Mouse (Mus musculus) hindbrain, postnatal 0 days (tissue): ENCODE results near the gene Inppl1. TPM values are rescaled to one million over a fixed set of nuclear protein-coding genes. Genes with fewer than 3 reads are reported as not detected.

Experiments
- ATAC-seq: fragments of 200-750 bp; cut with Nextera tagmentation; 2 replicates; pipeline ENCODE4 v1.8.0; 2017; ENCODE audit warnings: mild to moderate bottlenecking, moderate TSS enrichment, moderate library complexity
- DNase-seq: peaks from one replicate; pipeline ENCODE4 v3.0.0-alpha.2; 2015; ENCODE audit warnings: low spot score
- H3K27ac ChIP-seq: fragments of 300-500 bp; sonication (generic); 2 replicates; pipeline ENCODE4 v1.5.1; 2014; ENCODE audit warnings: mild to moderate bottlenecking
- H3K27me3 ChIP-seq: fragments of 300-500 bp; sonication (generic); 2 replicates; pipeline ENCODE4 v1.6.1; 2014; ENCODE audit warnings: low read length, mixed read lengths; ENCODE audit not compliant: insufficient read depth
- H3K36me3 ChIP-seq: fragments of 300-500 bp; sonication (generic); 2 replicates; pipeline ENCODE4 v1.6.1; 2014; ENCODE audit warnings: low read length, mixed read lengths; ENCODE audit not compliant: insufficient read depth
- H3K4me1 ChIP-seq: fragments of 300-500 bp; sonication (generic); 2 replicates; pipeline ENCODE4 v1.6.1; 2014; ENCODE audit warnings: antibody characterized with exemption, low read length, mixed read lengths; ENCODE audit not compliant: insufficient read depth
- H3K4me2 ChIP-seq: fragments of 300-500 bp; sonication (generic); 2 replicates; pipeline ENCODE4 v1.6.1; 2014; ENCODE audit warnings: low read depth, mild to moderate bottlenecking, low read length, moderate library complexity, mixed read lengths
- H3K4me3 ChIP-seq: fragments of 300-500 bp; sonication (generic); 2 replicates; pipeline ENCODE4 v1.5.1; 2014; ENCODE audit warnings: low read length
- H3K9ac ChIP-seq: fragments of 300-500 bp; sonication (generic); replicated peaks from 2 replicates; pipeline ENCODE4 v1.6.1; 2014; ENCODE audit warnings: mild to moderate bottlenecking, low read length, moderate library complexity, mixed read lengths
- H3K9me3 ChIP-seq: fragments of 300-500 bp; sonication (generic); 2 replicates; pipeline ENCODE4 v1.6.1; 2016; ENCODE audit warnings: low read length, mixed read lengths
- CTCF ChIP-seq: IDR thresholded peaks from 2 replicates; pipeline ENCODE4 v1.5.1; 2016; ENCODE audit warnings: antibody characterized with exemption, control low read depth, low read depth
- WGBS: fragments of 180-500 bp; shearing (Covaris S2); extraction: QIAGEN DNeasy Blood & Tissue Kit; methylation state at CpG from one replicate; pipeline ENCODE4 v1.1.7; 2014; 5-methylcytosine and 5-hydroxymethylcytosine counted together
- polyA plus RNA-seq: library from polyadenylated mRNA; unstranded; fragments of >200 nt; fragmentation: Nextera tagmentation; extraction: Ambion mirVana; gene quantifications from 2 replicates; pipeline ENCODE4 v1.2.1, GENCODE M21; 2015
- total RNA-seq: library from RNA; depleted of rRNA; stranded (reverse); fragments of >200 nt; gene quantifications from 2 replicates; pipeline ENCODE4 v1.2.3, GENCODE M21; 2014; rRNA removed

The Inppl1 gene
- total RNA-seq (28.2 and 30.0 TPM in 2 replicates), polyA plus RNA-seq (10.3 and 14.3 TPM in 2 replicates)

DNA sequence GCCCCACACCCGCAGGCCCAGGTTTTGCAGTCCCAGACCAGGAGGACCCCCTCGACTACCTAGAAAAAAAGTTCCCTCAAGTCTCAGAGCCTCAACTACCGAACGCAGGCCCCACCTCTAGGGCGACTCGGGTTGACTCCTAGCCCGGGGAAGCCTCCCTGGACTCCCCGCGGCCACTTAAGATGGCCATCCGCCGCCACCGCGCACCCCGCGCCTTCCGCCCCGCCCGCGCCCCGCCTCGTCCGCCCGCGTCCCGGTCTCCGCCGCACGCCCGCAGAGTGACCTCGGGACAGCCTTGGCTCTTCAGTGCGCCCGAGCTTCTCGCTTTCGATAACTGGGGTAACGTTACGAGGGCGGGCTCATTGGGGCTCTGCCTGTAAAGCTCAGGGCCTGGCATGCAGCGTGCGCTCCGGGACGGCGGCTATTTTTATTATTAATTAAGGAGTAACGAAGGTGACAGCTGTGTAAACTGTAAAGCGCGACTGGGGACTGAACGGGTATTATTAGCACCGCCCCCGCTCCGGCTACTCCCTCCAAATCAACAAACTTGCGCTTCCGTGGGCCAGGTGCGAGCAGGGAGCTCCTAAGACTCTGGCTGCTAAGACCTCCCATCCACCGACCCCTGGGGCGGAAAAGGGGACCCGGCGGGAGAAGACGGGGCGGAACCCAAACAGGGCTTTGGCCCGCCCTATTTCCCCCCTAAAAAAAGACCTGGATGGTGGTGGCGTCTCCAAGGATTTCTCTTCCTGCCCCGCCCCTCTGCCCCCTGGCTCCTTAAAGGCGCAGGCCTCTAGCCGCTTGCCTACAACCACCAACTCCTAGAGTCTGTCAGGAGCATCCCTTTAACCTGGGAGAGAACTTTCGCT, at the start of gene Inppl1:
Gene Inppl1 (minus strand): TSS at position 624 of the 866 bp plus-strand sequence.
- peak; percentile 82 for DNase-seq
- H3K27ac ChIP-seq: peak within 1 kb of the TSS; percentile 89
- peak within 1 kb of the TSS; percentile 67 for H3K4me3 ChIP-seq
- peak within 1 kb of the TSS; percentile 99 for H3K4me2 ChIP-seq
- peak within 1 kb of the TSS; percentile 70 for H3K9ac ChIP-seq
- peak; percentile 44; the same call in 1 of the 2 replicates for TF ChIP-seq CTCF
- ATAC-seq: peak; percentile 65
- no peaks in the 10 kb centered on the region; the same call in 1 of the 2 replicates for H3K27me3 ChIP-seq
- H3K4me1 ChIP-seq: no peaks in the 10 kb centered on the region
- H3K36me3 ChIP-seq: no peaks in the 10 kb centered on the region
- H3K9me3 ChIP-seq: no peaks in the 10 kb centered on the region
- under 1% methylated on average over 64 of the region's 64 CpGs for WGBS

DNA sequence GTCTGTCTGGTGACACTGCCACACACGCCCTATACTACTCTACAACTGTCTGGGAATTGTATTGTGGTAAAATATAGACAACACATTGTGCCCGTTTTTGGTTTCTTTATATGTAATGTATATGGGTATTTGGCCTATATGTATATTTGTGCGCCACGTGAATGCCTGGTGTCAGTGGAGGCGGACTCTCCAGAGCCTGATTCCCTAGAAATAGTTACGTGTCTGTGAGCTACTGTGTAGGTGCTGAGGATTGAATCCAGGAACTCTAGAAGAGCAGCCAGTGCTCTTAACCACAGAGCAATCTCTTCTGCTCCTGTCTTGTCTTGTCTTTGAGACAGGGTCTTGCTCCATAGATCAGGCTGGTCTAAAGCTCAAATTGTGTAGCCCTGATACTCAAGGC, 48.2 kb upstream of the Inppl1 start:
- 88% methylated on average over 6 of the region's 6 CpGs for WGBS
- H3K9ac ChIP-seq: no peak overlapping the region
- H3K36me3 ChIP-seq: no peaks in the 10 kb centered on the region
- DNase-seq (no peak), ATAC-seq (no peak)
- H3K4me2 ChIP-seq: no peak overlapping the region
- H3K27me3 ChIP-seq: no peaks in the 10 kb centered on the region
- no peak overlapping the region for H3K27ac ChIP-seq
- no peaks in the 10 kb centered on the region for H3K4me1 ChIP-seq
- TF ChIP-seq CTCF: no peak
- H3K4me3 ChIP-seq: no peak overlapping the region
- H3K9me3 ChIP-seq: no peaks in the 10 kb centered on the region

- Histone ChIP-seq H3K4me3 (no peak overlapping the region), H3K9ac (no peak overlapping the region), H3K27ac (no peak overlapping the region), H3K4me1 (no peaks in the 10 kb centered on the region), H3K36me3 (no peaks in the 10 kb centered on the region), H3K4me2 (no peak overlapping the region), H3K27me3 (no peaks in the 10 kb centered on the region), H3K9me3 (no peaks in the 10 kb centered on the region)
- no peak for DNase-seq
- no peak for TF ChIP-seq CTCF
- WGBS: 97% methylated on average over 4 of the region's 4 CpGs
- ATAC-seq: no peak
Measured at GRCm38 (mm10) chr7:101884160-101884559, 46.1 kb upstream of the Inppl1 start.

GRCm38 (mm10) chr7:101882413-101883154, 44.6 kb upstream of the Inppl1 start:
- DNase-seq (no peak), ATAC-seq (no peak)
- Histone ChIP-seq H3K9ac (no peak overlapping the region), H3K4me2 (no peak overlapping the region), H3K4me3 (no peak overlapping the region), H3K9me3 (no peaks in the 10 kb centered on the region), H3K27ac (no peak overlapping the region), H3K36me3 (no peaks in the 10 kb centered on the region), H3K27me3 (no peaks in the 10 kb centered on the region), H3K4me1 (no peaks in the 10 kb centered on the region)
- 55% methylated on average over 9 of the region's 9 CpGs for WGBS
- no peak for TF ChIP-seq CTCF

- WGBS: 77% methylated on average over 4 of the region's 4 CpGs
- ATAC-seq (no peak), DNase-seq (no peak)
- Histone ChIP-seq H3K27ac (no peak overlapping the region), H3K4me1 (no peaks in the 10 kb centered on the region), H3K4me3 (no peak overlapping the region), H3K9ac (no peak overlapping the region), H3K36me3 (no peaks in the 10 kb centered on the region), H3K4me2 (no peak overlapping the region), H3K9me3 (no peaks in the 10 kb centered on the region), H3K27me3 (no peaks in the 10 kb centered on the region)
- no peak for TF ChIP-seq CTCF
Measured at GRCm38 (mm10) chr7:101880855-101881254, 42.8 kb upstream of the Inppl1 start.

- Histone ChIP-seq H3K9me3 (no peaks in the 10 kb centered on the region), H3K36me3 (no peaks in the 10 kb centered on the region), H3K27me3 (no peaks in the 10 kb centered on the region), H3K4me2 (no peak overlapping the region), H3K27ac (no peak overlapping the region), H3K9ac (no peak overlapping the region), H3K4me1 (no peaks in the 10 kb centered on the region), H3K4me3 (no peak overlapping the region)
- DNase-seq: no peak
- TF ChIP-seq CTCF: no peak
- no peak for ATAC-seq
- 95% methylated on average over 1 of the region's 1 CpGs for WGBS
Measured at GRCm38 (mm10) chr7:101875978-101876377, 37.9 kb upstream of the Inppl1 start.
